Mouse (Mus musculus) hindbrain, postnatal 0 days (tissue): ENCODE measurements at regions not wholly inside any gene's neighbourhood (a gene's known extent, or its start where the extent isn't known, plus 50 kb on each side); places are given as distances from the start of the nearest gene placed in this dataset.

ENCODE experiments used
- ATAC-seq: fragments of 200-750 bp; cut with Nextera tagmentation; 2 replicates; pipeline ENCODE4 v1.8.0; 2017; ENCODE audit warnings: mild to moderate bottlenecking, moderate TSS enrichment, moderate library complexity
- DNase-seq: peaks from one replicate; pipeline ENCODE4 v3.0.0-alpha.2; 2015; ENCODE audit warnings: low spot score
- H3K27ac ChIP-seq: fragments of 300-500 bp; sonication (generic); 2 replicates; pipeline ENCODE4 v1.5.1; 2014; ENCODE audit warnings: mild to moderate bottlenecking
- H3K27me3 ChIP-seq: fragments of 300-500 bp; sonication (generic); 2 replicates; pipeline ENCODE4 v1.6.1; 2014; ENCODE audit warnings: low read length, mixed read lengths; ENCODE audit not compliant: insufficient read depth
- H3K36me3 ChIP-seq: fragments of 300-500 bp; sonication (generic); 2 replicates; pipeline ENCODE4 v1.6.1; 2014; ENCODE audit warnings: low read length, mixed read lengths; ENCODE audit not compliant: insufficient read depth
- H3K4me1 ChIP-seq: fragments of 300-500 bp; sonication (generic); 2 replicates; pipeline ENCODE4 v1.6.1; 2014; ENCODE audit warnings: antibody characterized with exemption, low read length, mixed read lengths; ENCODE audit not compliant: insufficient read depth
- H3K4me2 ChIP-seq: fragments of 300-500 bp; sonication (generic); 2 replicates; pipeline ENCODE4 v1.6.1; 2014; ENCODE audit warnings: low read depth, mild to moderate bottlenecking, low read length, moderate library complexity, mixed read lengths
- H3K4me3 ChIP-seq: fragments of 300-500 bp; sonication (generic); 2 replicates; pipeline ENCODE4 v1.5.1; 2014; ENCODE audit warnings: low read length
- H3K9ac ChIP-seq: fragments of 300-500 bp; sonication (generic); replicated peaks from 2 replicates; pipeline ENCODE4 v1.6.1; 2014; ENCODE audit warnings: mild to moderate bottlenecking, low read length, moderate library complexity, mixed read lengths
- H3K9me3 ChIP-seq: fragments of 300-500 bp; sonication (generic); 2 replicates; pipeline ENCODE4 v1.6.1; 2016; ENCODE audit warnings: low read length, mixed read lengths
- CTCF ChIP-seq: IDR thresholded peaks from 2 replicates; pipeline ENCODE4 v1.5.1; 2016; ENCODE audit warnings: antibody characterized with exemption, control low read depth, low read depth
- WGBS: fragments of 180-500 bp; shearing (Covaris S2); extraction: QIAGEN DNeasy Blood & Tissue Kit; methylation state at CpG from one replicate; pipeline ENCODE4 v1.1.7; 2014; 5-methylcytosine and 5-hydroxymethylcytosine counted together

DNA sequence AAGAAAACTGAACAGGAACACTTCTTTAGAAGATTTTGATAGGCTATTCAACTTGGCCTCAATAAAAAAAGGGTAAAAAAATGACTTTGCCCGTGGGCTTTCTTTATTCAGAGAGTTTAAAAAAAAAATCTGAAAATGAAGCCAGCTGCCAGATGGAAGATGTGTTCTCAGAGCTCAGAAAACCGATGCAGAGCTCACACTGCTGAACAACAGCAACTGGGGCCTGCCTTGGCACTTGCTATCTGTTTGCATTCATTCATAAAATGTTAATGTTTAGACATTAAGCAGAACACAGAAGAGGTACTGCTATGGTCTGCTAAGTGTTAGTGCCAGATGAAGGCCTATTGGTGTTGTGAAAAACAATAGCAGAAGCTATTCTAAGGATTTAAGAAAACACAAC is 173.8 kb upstream of the Smc2 start:
- Histone ChIP-seq H3K27ac (no peak overlapping the region), H3K36me3 (no peaks in the 10 kb centered on the region), H3K27me3 (no peaks in the 10 kb centered on the region), H3K4me3 (no peak overlapping the region), H3K4me1 (no peaks in the 10 kb centered on the region), H3K4me2 (no peak overlapping the region), H3K9me3 (no peaks in the 10 kb centered on the region), H3K9ac (no peak overlapping the region)
- DNase-seq (no peak), ATAC-seq (no peak)
- TF ChIP-seq CTCF = no peak
- WGBS = 28% methylated on average over 2 of the region's 2 CpGs

DNA sequence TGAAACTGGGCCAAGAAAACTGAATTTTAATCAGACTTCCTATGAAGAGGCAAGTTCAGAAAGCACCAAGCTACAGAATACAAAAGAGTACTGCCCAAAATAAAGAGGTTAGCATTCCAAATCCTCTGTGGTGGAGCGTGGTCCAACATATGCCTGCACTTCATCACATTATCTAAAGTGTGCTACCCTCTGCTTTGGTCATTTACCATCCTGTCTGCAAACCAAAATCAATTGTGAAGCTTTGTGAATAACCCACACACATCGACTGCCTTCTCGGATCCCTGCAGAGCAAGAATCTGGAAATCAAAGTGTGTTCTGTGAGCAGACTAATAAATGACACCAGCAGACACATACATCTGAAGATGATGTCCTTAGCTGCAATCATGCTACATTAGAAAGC is 156.6 kb upstream of the Smc2 start:
- peak; percentile 30 for DNase-seq
- 0 out of 2 replicates have a peak, but pooled peaks have one; percentile 15 for ATAC-seq
- TF ChIP-seq CTCF = no peak
- 10% methylated on average over 3 of the region's 3 CpGs for WGBS
- H3K4me3 ChIP-seq = no peak overlapping the region
- no peak overlapping the region for H3K4me2 ChIP-seq
- no peak overlapping the region for H3K9ac ChIP-seq
- H3K27ac ChIP-seq = 0 out of 2 replicates have a peak overlapping the region, but pooled peaks have one; percentile 36
- no peaks in the 10 kb centered on the region for H3K9me3 ChIP-seq
- no peaks in the 10 kb centered on the region for H3K4me1 ChIP-seq
- no peaks in the 10 kb centered on the region for H3K27me3 ChIP-seq
- no peaks in the 10 kb centered on the region for H3K36me3 ChIP-seq

GRCm38 (mm10) chr4:52284909-52285308 is 154.1 kb upstream of the Smc2 start:
- no peak overlapping the region for H3K4me2 ChIP-seq
- H3K27me3 ChIP-seq = no peaks in the 10 kb centered on the region
- ATAC-seq (no peak), DNase-seq (no peak)
- no peaks in the 10 kb centered on the region for H3K9me3 ChIP-seq
- 59% methylated on average over 2 of the region's 2 CpGs for WGBS
- no peak for TF ChIP-seq CTCF
- no peak overlapping the region for H3K27ac ChIP-seq
- H3K4me1 ChIP-seq = no peaks in the 10 kb centered on the region
- H3K9ac ChIP-seq = no peak overlapping the region
- H3K4me3 ChIP-seq = no peak overlapping the region
- H3K36me3 ChIP-seq = no peaks in the 10 kb centered on the region

DNA sequence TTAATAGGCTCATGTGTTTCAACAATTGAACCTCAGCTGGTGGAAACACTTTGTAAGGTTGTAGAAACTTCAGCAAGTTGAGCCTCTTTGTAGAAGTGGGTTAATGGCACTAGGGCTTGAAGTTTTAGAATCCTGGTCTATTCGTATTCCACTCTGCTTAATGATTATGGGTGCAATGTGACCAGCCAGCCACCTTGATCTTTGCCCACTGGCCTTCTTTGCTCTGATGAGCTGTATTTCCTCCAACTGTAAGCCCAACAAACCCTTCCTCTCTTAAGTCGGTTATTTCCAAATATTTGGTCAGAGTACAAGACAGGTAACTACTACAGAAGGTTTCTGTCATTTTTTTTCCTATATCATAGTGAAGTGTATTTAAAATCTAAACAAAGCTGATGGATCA is 145.4 kb upstream of the Smc2 start:
- TF ChIP-seq CTCF = no peak
- no peak for ATAC-seq
- no peaks in the 10 kb centered on the region for H3K9me3 ChIP-seq
- no peak overlapping the region for H3K4me2 ChIP-seq
- H3K27me3 ChIP-seq = no peaks in the 10 kb centered on the region
- WGBS = 90% methylated on average over 2 of the region's 2 CpGs
- H3K4me3 ChIP-seq = no peak overlapping the region
- no peaks in the 10 kb centered on the region for H3K36me3 ChIP-seq
- no peak overlapping the region for H3K9ac ChIP-seq
- DNase-seq = no peak
- no peaks in the 10 kb centered on the region for H3K4me1 ChIP-seq
- H3K27ac ChIP-seq = no peak overlapping the region

DNA sequence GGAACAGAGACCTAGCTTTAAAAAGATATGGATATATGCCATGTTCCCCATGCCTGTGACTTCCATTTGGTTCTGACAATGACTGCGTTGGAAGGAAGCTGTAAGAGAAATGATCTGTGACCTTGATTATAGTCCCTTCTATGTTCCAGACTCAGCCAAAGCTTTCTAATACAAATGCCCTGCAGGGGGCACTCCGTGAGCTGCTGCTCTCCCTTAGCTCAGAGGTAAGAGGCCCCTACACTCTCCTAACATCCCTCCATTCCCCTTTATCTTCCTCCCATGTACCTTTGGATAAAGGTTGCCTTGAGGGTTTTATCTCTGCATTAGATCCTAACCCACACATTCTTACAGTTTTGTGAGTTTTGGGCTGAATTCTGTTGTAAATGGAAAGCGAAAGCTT is 139.8 kb upstream of the Smc2 start:
- TF ChIP-seq CTCF = peak; percentile 4; the same call in 1 of the 2 replicates
- no peaks in the 10 kb centered on the region for H3K36me3 ChIP-seq
- H3K4me2 ChIP-seq = no peak overlapping the region
- no peaks in the 10 kb centered on the region for H3K4me1 ChIP-seq
- DNase-seq = no peak
- ATAC-seq = no peak
- H3K4me3 ChIP-seq = no peak overlapping the region
- H3K9me3 ChIP-seq = no peaks in the 10 kb centered on the region
- 47% methylated on average over 3 of the region's 3 CpGs for WGBS
- no peak overlapping the region for H3K27ac ChIP-seq
- H3K27me3 ChIP-seq = no peaks in the 10 kb centered on the region
- no peak overlapping the region for H3K9ac ChIP-seq

- Histone ChIP-seq H3K4me2 (no peak overlapping the region), H3K27ac (no peak overlapping the region), H3K4me1 (no peaks in the 10 kb centered on the region), H3K9ac (no peak overlapping the region), H3K4me3 (no peak overlapping the region), H3K36me3 (no peaks in the 10 kb centered on the region), H3K9me3 (no peaks in the 10 kb centered on the region), H3K27me3 (no peaks in the 10 kb centered on the region)
- DNase-seq (peak; percentile 59), ATAC-seq (no peak)
- TF ChIP-seq CTCF = peak; percentile 64
- 76% methylated on average over 2 of the region's 2 CpGs for WGBS
These were observed 137.4 kb upstream of the Smc2 start for GRCm38 (mm10) chr4:52301653-52302052.

GRCm38 (mm10) chr4:52324300-52324699 is 114.7 kb upstream of the Smc2 start:
- TF ChIP-seq CTCF = no peak
- no peak for DNase-seq

More at GRCm38 (mm10) chr4:52324300-52324699, 114.7 kb upstream of the Smc2 start:
- Histone ChIP-seq H3K4me2 (no peak overlapping the region), H3K27me3 (no peaks in the 10 kb centered on the region), H3K36me3 (no peaks in the 10 kb centered on the region), H3K27ac (no peak overlapping the region), H3K9me3 (no peaks in the 10 kb centered on the region), H3K4me3 (no peak overlapping the region), H3K9ac (no peak overlapping the region), H3K4me1 (no peaks in the 10 kb centered on the region)
- 53% methylated on average over 3 of the region's 3 CpGs for WGBS
- no peak for ATAC-seq
